Mouse (Mus musculus): ENCODE measurements around the gene Cdh13. TPM values are rescaled to one million over a fixed set of nuclear protein-coding genes. Genes with fewer than 3 reads are reported as not detected.

The Cdh13 gene
- total RNA-seq, 2 experiments from 2014 or later, result 56.4 to 66.1 TPM

GRCm38 (mm10) chr8:118884988-118885387, 601.5 kb downstream of the Cdh13 start:
- DNase-seq (ENCODE audit: low spot score in 2 of 2), result no peak

GRCm38 (mm10) chr8:118902402-118902801, 618.9 kb downstream of the Cdh13 start:
- DNase-seq (ENCODE audit: low spot score in 2 of 2), result no peak

GRCm38 (mm10) chr8:118916513-118916912, 633.0 kb downstream of the Cdh13 start:
- no peak for DNase-seq (ENCODE audit: low spot score in 2 of 2)

- no peak for DNase-seq (ENCODE audit: low spot score in 2 of 2)
Observed at GRCm38 (mm10) chr8:118937412-118937811, 653.9 kb downstream of the Cdh13 start.

- DNase-seq (ENCODE audit: low spot score in 2 of 2), result no peak
Observed at GRCm38 (mm10) chr8:118938025-118938424, 654.5 kb downstream of the Cdh13 start.

- no peak for DNase-seq (ENCODE audit: low spot score in 2 of 2)
Observed at GRCm38 (mm10) chr8:118951766-118952741, 668.5 kb downstream of the Cdh13 start.

- no peak for DNase-seq (ENCODE audit: low spot score in 2 of 2)
Observed at GRCm38 (mm10) chr8:118956109-118956508, 672.6 kb downstream of the Cdh13 start.

GRCm38 (mm10) chr8:118961877-118962545, 678.5 kb downstream of the Cdh13 start:
- DNase-seq (ENCODE audit: low spot score in 2 of 2), result no peak

GRCm38 (mm10) chr8:118965101-118965840, 681.7 kb downstream of the Cdh13 start:
- DNase-seq (ENCODE audit: low spot score in 2 of 2), result no peak

GRCm38 (mm10) chr8:118968896-118969295, 685.4 kb downstream of the Cdh13 start:
- no peak for DNase-seq (ENCODE audit: low spot score in 2 of 2)

- DNase-seq (ENCODE audit: low spot score in 2 of 2), result no peak
Observed at GRCm38 (mm10) chr8:118979800-118980199, 696.3 kb downstream of the Cdh13 start.

- no peak for DNase-seq (ENCODE audit: low spot score in 2 of 2)
Observed at GRCm38 (mm10) chr8:118983724-118984123, 700.2 kb downstream of the Cdh13 start.

- DNase-seq (ENCODE audit: low spot score in 2 of 2), result no peak
Observed at GRCm38 (mm10) chr8:118986796-118987195, 703.3 kb downstream of the Cdh13 start.

GRCm38 (mm10) chr8:118995641-118996188, 712.2 kb downstream of the Cdh13 start:
- no peak for DNase-seq (ENCODE audit: low spot score in 2 of 2)

- DNase-seq (ENCODE audit: low spot score in 2 of 2), result peak; percentile 31 to 54
Observed at GRCm38 (mm10) chr8:119000595-119000994, 717.1 kb downstream of the Cdh13 start.

GRCm38 (mm10) chr8:119004821-119005220, 721.3 kb downstream of the Cdh13 start:
- no peak for DNase-seq (ENCODE audit: low spot score in 2 of 2)

- no peak for DNase-seq (ENCODE audit: low spot score in 2 of 2)
Observed at GRCm38 (mm10) chr8:119018675-119019074, 735.1 kb downstream of the Cdh13 start.

GRCm38 (mm10) chr8:119020781-119021180, 737.2 kb downstream of the Cdh13 start:
- DNase-seq (ENCODE audit: low spot score in 2 of 2), result peak; percentile 22 to 36

- no peak for DNase-seq (ENCODE audit: low spot score in 2 of 2)
Observed at GRCm38 (mm10) chr8:119021478-119021877, 737.9 kb downstream of the Cdh13 start.

- DNase-seq (ENCODE audit: low spot score in 2 of 2), result no peak
Observed at GRCm38 (mm10) chr8:119022301-119022870, 738.9 kb downstream of the Cdh13 start.

- no peak for DNase-seq (ENCODE audit: low spot score in 2 of 2)
Observed at GRCm38 (mm10) chr8:119033398-119033797, 749.9 kb downstream of the Cdh13 start.

All from layer of hippocampus, postnatal 14 days (tissue).